Mouse (Mus musculus) E14TG2a.4 (cell line): ENCODE measurements around the gene Irf2bpl.

Source experiments
- H3K27me3 ChIP-seq: 2 replicates; pipeline ENCODE4 v1.6.1; 2014; ENCODE audit warnings: low read length, control low read depth; ENCODE audit not compliant: insufficient read depth
- H3K36me3 ChIP-seq: 2 replicates; pipeline ENCODE4 v1.6.1; 2014; ENCODE audit warnings: low read length, control low read depth; ENCODE audit not compliant: insufficient read depth
- H3K4me1 ChIP-seq: replicated peaks from 2 replicates; pipeline ENCODE4 v1.6.1; 2014; ENCODE audit warnings: low read depth, low read length, control low read depth
- H3K4me3 ChIP-seq: replicated peaks from 2 replicates; pipeline ENCODE4 v1.5.1; 2014; ENCODE audit warnings: mild to moderate bottlenecking, low read length
- H3K9me3 ChIP-seq: 2 replicates; pipeline ENCODE4 v1.6.1; 2014; ENCODE audit warnings: low read length, control low read depth
- CTCF ChIP-seq: conservative IDR thresholded peaks from 2 replicates; pipeline ENCODE4 v1.5.1; 2014; ENCODE audit warnings: low read length
- NANOG ChIP-seq: IDR thresholded peaks from 2 replicates; pipeline ENCODE4 v1.6.1; 2014; ENCODE audit warnings: borderline replicate concordance, low read length, mixed read lengths
- POU5F1 ChIP-seq: IDR thresholded peaks from 2 replicates; pipeline ENCODE4 v1.6.1; 2014; ENCODE audit warnings: low read length, borderline replicate concordance

The Irf2bpl gene

DNA sequence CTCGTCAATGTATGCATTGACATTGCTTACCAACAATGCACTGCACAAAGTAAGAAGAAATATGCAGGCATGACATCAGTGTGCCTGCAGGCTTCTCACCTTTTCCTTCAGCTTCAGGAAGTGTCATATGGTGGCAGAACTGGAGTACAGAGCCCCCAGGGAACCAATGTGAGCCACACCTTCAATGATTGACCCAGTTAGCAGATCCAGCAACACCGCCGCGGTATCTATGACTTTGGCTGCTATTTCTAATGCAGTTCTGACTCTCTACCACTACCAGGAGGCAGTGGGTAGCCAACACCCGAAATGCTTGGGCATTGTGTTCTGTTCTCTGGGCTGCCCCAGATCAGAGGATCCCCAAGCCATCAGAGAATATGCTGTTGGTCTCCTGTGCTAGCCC lies 33.9 kb downstream of the Irf2bpl start:
- TF ChIP-seq NANOG (no peak), POU5F1 (no peak), CTCF (no peak)
- H3K36me3 ChIP-seq: no peaks in the 10 kb centered on the region
- no peak overlapping the region for H3K4me3 ChIP-seq

DNA sequence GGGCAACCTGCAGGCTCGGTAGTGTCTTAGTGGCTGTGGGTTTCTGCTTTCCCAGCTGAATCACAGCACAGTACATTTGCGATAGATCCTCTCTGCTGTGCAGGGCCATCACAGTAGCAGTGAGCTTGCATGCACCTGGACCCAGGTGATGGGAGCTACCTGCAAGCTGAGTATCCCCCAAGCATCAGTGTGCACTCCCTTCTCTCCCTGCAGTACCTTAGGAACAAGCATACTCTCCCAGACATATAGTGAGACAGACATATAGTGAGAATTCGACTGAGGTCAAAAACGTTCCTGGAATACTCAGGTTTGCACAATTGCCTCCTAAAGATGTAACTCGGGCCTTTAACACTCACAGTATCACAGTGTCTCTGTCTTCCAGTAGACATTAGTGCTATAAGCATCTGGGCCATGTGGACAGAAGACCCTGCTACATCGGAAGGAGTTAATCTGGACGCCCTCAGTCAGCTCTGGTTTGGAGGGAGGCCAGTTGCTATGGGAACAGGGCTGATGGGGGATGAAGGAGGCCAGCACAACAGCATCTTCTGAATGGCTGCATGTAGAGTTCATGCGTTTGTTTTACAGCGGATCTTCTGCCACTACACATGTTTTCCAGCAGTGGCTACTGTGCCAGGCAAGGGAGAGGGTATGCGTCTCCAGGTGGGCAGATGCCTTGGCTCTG lies 34.5 kb downstream of the Irf2bpl start:
- H3K4me3 ChIP-seq: no peak overlapping the region
- TF ChIP-seq NANOG (no peak), POU5F1 (no peak), CTCF (no peak)
- H3K36me3 ChIP-seq: no peaks in the 10 kb centered on the region
- no peaks in the 10 kb centered on the region for H3K9me3 ChIP-seq
- H3K4me1 ChIP-seq: peaks cover 22% of the 10 kb centered on the region
- no peaks in the 10 kb centered on the region for H3K27me3 ChIP-seq

More for the DNA sequence above, 33.9 kb downstream of the Irf2bpl start:
- no peaks in the 10 kb centered on the region for H3K9me3 ChIP-seq
- H3K4me1 ChIP-seq: peaks cover 29% of the 10 kb centered on the region
- H3K27me3 ChIP-seq: no peaks in the 10 kb centered on the region

DNA sequence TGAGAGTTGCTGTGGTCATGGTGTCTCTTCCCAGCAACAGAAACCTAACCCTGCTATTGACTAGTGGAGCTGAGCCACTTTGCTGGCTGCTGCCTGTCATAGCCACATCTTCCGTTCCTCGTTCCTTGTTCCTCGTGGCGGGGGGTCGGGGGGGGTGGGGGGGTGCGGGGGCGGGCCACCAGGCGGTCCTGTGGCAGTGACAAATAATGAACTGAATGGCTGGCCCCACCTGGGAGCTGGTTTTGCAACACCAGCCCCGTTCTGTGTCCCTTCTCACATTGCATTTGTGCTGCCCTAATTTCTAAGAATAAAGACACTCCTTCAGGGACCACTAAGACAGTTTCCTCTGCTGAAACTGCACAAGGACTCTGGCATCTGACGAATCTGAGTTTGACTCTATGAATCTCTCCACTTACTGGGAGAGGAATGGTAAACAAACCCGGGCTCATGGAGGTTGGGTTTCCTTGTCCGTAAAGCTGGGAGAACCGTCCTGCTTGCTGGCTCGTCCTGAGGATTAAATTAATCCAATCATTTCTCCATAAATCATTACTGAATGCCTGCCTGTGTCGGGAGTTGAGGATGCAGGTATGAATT lies 41.6 kb downstream of the Irf2bpl start:
- TF ChIP-seq CTCF: no peak
- no peak for TF ChIP-seq POU5F1
- no peak for TF ChIP-seq NANOG
- Histone ChIP-seq H3K9me3 (no peaks in the 10 kb centered on the region), H3K27me3 (no peaks in the 10 kb centered on the region), H3K4me1 (peaks cover 54% of the 10 kb centered on the region), H3K4me3 (no peak overlapping the region), H3K36me3 (no peaks in the 10 kb centered on the region)

DNA sequence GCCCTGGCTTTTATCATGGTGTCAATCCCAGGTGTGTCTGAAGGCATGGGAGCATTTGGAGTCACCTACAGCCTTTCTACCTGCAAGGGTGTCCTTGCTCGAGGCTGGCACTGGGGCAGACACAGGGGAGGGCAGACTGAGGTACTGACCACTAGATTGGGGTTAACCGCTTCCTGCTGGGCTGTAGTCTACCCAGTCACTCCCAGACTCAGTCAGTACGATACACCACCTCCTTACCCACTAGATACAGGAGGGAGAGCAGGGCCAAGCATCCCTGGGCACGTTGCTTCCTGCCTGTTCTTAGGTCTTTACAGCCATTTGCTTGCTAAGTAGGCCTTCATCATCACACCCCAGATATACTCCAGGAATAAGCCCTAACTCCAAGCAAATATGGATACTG lies 44.1 kb downstream of the Irf2bpl start:
- no peaks in the 10 kb centered on the region for H3K27me3 ChIP-seq
- no peaks in the 10 kb centered on the region for H3K9me3 ChIP-seq
- no peak overlapping the region for H3K4me3 ChIP-seq
- peaks cover 76% of the 10 kb centered on the region for H3K4me1 ChIP-seq
- H3K36me3 ChIP-seq: no peaks in the 10 kb centered on the region
- TF ChIP-seq NANOG: no peak
- no peak for TF ChIP-seq CTCF
- no peak for TF ChIP-seq POU5F1

DNA sequence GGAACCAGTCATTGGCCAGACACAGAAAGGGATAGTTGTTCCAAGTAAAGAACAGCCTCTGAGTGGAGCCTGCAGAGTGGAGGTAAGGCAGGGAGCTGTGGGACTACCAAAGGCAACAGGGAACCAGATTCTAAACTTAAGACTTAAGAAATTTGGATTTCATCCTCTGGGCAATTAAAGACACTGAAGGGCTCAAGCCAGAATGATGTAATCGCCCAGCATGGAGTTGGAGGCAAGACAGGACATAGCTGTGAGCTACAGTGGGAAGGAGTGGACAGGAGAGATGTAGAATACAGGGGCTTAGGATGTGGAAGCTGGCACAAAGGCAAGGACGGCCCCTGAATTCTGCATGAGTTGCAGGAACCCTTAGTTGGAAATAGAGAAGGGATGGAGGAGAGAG lies 46.4 kb downstream of the Irf2bpl start:
- TF ChIP-seq POU5F1 (no peak), CTCF (no peak), NANOG (no peak)
- no peak overlapping the region for H3K4me3 ChIP-seq
- peaks cover 92% of the 10 kb centered on the region for H3K4me1 ChIP-seq
- H3K9me3 ChIP-seq: no peaks in the 10 kb centered on the region
- no peaks in the 10 kb centered on the region for H3K36me3 ChIP-seq
- no peaks in the 10 kb centered on the region for H3K27me3 ChIP-seq

DNA sequence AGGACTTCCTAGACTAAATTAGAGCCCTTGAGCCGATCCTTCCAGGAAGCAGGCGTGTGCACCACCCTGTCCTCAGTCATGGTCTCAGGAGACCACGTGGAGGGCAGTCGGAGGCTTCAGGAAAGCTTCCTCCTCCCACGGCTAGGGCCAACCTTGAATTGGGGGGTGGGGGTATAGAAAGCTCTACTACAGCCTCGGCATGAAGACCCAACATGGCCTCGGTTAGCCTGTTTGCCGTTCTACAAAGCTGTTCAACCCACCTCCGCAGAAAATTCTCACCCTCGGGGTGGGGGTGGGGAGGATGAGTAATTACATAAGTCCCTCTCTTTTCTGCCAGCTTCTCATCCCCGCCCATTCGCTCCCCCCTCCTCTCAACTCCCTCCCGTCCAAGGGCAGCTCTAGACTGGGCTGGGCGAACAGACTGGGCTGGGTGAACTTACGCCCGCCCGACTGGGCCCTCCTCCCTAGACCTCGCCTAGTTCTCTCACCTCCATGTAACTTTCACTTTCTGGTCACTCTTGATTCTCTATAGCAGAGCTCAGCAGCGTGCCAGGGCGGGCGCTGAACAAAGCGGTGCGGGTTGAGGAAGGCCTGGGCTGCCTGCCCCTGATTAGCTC lies 48.1 kb downstream of the Irf2bpl start:
- H3K27me3 ChIP-seq: no peaks in the 10 kb centered on the region
- no peaks in the 10 kb centered on the region for H3K36me3 ChIP-seq
- TF ChIP-seq CTCF (no peak), POU5F1 (no peak), NANOG (no peak)
- peak overlapping the region; percentile 23; the same call in 1 of the 2 replicates for H3K4me3 ChIP-seq
- H3K9me3 ChIP-seq: no peaks in the 10 kb centered on the region
- H3K4me1 ChIP-seq: peaks cover 93% of the 10 kb centered on the region

DNA sequence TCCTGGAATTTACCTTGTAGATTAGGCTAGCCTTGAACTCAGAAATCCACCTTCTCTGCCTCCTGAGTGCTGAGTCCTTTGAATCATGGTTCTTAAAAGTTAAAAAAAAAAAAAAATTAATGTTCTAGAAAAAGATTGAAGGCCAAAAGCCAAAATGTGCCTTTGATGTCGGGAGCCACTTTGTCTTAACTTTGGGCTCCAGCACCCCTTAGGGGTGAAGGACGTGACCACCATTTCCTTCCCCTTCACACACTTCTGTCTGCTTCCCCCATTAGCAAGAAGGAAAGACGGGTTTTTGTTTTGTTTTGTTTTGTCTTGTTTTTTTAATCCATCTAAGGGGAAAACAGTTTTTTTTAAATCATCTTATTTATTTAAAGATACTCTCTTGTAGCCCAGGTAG lies 48.7 kb downstream of the Irf2bpl start:
- H3K27me3 ChIP-seq: no peaks in the 10 kb centered on the region
- H3K9me3 ChIP-seq: no peaks in the 10 kb centered on the region
- no peaks in the 10 kb centered on the region for H3K36me3 ChIP-seq
- H3K4me3 ChIP-seq: no peak overlapping the region
- H3K4me1 ChIP-seq: peaks cover 96% of the 10 kb centered on the region
- no peak for TF ChIP-seq POU5F1

DNA sequence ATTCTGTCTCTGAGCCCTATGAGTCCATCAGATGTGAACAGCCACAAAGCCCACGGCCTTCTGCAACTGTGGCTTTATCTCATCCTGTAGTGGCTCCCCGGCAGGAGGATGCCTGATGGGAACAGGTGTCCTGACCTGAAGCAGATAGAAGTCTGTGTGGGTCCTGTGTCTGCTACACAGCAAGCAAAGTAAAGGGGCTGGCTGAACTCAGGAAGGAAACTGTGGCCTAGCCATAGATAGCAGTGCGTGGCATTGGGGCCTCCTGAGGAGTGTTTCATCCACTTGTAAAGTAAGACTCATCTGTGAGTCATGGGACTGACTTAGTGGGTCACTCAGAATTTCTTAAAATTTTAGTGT lies 50.2 kb downstream of the Irf2bpl start:
- H3K27me3 ChIP-seq: no peaks in the 10 kb centered on the region
- TF ChIP-seq NANOG (no peak), CTCF (no peak), POU5F1 (no peak)
- H3K4me1 ChIP-seq: peaks cover 96% of the 10 kb centered on the region
- H3K9me3 ChIP-seq: no peaks in the 10 kb centered on the region
- H3K36me3 ChIP-seq: no peaks in the 10 kb centered on the region
- H3K4me3 ChIP-seq: no peak overlapping the region
